Mouse (Mus musculus) right cerebral cortex, postnatal 4 days (tissue): ENCODE measurements around the gene Rnf145.
A peak's percentile ranks its signal among the peaks of the same experiment; 100 is the strongest.

ENCODE experiments used
- DNase-seq: peaks from one replicate; pipeline ENCODE4 v3.0.0-alpha.2; 2022

Gene Rnf145

GRCm38 (mm10) chr11:44538101-44538500, 19.3 kb downstream of the Rnf145 start:
- no peak for DNase-seq

DNA sequence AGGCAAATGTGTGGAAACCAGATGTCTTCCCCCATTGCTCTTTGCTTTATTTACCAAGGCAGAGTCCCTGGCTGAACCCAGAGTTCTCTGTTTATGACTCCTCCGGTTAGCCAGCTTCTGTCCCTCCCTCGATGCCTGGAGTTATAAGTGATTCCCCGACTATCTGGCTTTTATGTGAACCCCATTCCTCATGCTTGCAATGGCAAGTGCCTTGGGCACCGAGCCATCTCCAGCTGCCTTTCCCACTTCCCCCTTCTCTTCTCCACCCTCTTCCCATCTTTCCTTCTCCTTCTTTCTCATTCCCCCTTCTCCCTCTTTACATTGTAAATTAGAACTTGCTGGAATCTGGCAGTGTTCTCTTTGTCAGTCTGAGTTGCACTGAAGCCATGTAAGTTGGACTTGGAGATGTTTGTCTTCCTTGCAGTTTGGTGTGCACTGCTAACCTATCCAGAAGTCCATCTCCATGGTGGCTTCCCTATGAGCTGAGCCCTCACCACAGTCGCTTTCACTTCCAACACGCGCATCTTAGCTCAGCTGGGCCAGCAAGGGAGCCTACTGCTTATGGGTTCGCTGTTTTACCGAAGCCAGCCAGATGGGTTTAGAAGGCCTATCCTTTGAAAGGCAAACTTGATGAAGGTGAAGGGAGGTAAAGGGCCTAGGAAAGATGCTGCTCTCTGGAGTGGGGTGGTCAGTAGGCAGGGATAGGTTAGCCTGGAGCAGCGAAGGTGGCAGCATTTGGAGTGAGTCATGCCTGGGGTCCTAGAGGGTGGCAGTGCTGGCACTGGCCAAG, 19.9 kb downstream of the Rnf145 start:
- no peak for DNase-seq

DNA sequence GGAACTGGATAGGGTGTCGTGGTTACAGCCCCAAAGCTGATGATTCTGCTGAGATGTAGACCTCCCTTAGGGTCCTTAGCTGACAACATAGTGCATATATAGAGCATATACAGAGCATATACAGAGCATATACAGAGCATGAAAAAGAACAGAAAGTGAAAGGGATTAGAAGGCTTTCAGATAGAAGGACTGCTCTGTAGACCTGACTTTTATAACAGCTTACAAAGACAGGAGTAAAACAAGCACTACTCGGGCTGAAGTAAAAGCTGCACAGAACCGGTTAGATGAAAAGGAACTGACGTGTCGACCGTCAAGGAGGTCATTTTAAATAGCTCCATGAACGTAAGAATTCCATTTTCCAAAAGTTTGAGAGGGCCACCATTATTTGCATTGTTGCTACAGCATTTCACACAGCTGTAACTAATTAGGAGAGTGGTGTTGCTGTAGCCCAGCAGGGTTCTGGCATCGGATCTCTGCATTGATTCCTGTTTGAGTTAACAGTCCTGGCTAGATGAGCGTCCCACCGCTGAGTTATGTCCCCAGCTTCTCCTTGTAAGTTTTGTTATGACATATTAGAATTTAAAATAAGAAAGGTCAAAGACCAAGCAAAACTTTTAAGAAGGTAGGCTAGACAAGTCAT, 20.6 kb downstream of the Rnf145 start:
- no peak for DNase-seq

DNA sequence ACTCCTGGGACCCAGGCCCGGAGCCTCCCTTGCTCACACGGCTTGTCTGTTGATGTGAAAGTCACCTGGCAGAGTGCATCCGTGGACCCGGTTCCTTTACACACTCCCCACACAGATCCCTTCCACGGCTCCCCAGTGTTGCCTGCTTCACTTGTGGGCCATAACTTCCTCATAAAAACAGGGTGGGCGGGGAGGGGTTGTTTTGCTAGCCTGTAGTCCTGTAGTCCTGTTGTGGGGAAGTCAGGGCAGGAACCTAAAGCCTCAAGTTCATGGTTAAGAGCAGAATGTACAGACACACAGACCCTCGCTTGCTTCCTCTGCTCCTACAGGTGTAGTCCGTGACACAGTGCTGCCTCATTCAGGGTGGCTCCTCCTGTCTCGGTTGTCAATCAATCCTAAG, 21.5 kb downstream of the Rnf145 start:
- DNase-seq, result no peak

DNA sequence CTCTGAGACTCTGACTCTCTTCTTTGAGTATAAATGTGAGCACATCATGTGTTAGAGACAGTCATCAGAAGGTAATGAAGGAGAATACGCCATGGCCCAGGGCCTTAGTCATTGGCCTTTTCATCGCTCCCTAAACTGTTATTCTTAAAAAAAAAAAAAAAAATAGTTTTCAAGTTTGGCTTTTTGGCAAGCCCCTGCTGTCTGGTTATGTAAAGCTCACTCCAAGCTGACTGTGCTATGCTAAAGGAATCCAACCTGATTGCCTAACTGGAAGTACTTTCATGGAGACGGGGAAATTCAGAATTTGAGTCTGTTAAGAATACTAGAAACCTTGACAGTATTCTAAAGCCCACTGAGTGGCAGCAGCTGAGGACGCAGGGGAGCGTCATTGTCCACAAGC, 22.5 kb downstream of the Rnf145 start:
- DNase-seq, result no peak

- no peak for DNase-seq
These were observed 23.0 kb downstream of the Rnf145 start for GRCm38 (mm10) chr11:44541813-44542212.

DNA sequence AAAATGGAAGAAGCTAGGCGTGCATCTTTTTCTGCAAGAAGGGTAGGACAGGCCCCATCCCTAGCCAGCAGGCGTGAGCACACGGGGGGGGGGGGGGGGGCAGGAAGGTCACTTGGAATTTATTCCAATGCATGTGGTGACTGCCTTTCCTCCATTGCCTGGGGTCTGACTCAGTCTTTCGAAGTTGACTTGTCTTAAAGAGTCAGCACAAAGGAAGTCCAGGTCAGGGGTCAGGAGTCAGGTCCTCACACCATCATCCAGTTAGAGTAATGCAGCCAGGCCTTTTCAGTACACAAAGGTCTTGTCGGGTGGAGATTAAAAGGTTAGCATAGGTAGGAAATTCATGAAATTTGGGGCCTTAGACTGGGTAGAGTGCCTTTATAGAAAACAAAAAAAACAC, 24.8 kb downstream of the Rnf145 start:
- DNase-seq, result no peak

- no peak for DNase-seq
These were observed 25.2 kb downstream of the Rnf145 start for GRCm38 (mm10) chr11:44543996-44544395.

DNA sequence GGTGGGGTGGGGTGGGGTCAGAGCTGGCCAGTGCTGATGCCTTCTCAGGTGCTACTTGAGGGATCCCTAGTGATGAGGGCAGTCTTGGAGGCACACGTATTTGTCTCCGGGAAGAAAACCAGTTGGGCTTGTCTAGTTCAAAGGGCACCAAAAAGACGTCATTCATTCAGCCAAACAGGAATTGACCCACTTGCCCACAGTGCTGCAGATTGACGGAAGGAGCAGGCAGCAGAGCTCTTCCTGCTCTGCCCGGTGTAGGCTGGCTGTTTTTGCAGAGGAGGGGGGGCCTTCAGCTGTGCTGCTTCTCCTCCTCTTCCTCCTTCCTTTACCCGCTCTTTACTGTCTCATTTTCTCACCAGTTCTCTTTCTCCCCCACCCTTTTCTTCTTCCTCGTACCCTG, 26.4 kb downstream of the Rnf145 start:
- DNase-seq, result no peak

GRCm38 (mm10) chr11:44546250-44546649, 27.5 kb downstream of the Rnf145 start:
- no peak for DNase-seq

- DNase-seq, result peak; percentile 23
These were observed 29.0 kb downstream of the Rnf145 start for GRCm38 (mm10) chr11:44547651-44548196.

GRCm38 (mm10) chr11:44548816-44549215, 30.1 kb downstream of the Rnf145 start:
- no peak for DNase-seq

- DNase-seq, result no peak
These were observed 30.9 kb downstream of the Rnf145 start for GRCm38 (mm10) chr11:44549511-44550278.

GRCm38 (mm10) chr11:44550996-44551395, 32.2 kb downstream of the Rnf145 start:
- no peak for DNase-seq

DNA sequence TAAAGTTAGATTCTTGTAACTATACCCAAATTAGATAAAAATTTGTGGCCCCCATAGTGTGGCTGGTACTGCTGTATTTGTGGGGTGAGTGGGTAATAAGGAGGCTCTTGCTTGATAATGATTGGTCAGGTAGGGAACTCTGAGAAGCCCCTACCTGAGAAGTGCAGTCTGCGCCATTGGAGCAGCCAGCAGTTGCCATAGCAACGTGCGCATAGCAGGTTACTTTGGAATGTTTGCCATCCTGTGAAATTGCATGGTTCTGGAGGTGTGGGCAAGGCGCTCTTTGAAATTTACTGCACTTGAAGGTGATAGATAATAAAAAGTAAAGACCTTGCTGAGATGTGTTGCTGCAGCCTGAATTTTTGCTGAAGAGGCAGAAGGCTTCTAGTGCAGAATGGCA, 35.6 kb downstream of the Rnf145 start:
- DNase-seq, result no peak

DNA sequence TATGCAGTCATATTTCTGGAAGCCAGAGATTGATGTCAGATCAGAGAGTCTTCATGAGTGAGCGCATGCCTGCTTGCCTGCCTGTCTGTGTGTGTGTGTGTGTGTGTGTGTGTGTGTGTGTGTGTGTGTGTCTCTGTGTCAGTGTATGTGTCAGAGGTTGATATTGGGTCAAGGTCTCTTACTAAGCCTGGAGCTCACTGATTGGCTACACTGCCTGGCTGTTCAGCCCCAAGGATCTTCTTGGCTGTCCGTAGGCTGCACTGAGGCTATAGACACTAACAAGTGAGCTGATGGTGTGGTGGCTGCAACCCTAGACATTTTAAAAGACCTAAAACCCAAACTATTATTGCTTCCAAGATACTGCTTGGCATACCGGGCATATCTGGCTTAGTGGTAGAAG, 39.8 kb downstream of the Rnf145 start:
- no peak for DNase-seq

DNA sequence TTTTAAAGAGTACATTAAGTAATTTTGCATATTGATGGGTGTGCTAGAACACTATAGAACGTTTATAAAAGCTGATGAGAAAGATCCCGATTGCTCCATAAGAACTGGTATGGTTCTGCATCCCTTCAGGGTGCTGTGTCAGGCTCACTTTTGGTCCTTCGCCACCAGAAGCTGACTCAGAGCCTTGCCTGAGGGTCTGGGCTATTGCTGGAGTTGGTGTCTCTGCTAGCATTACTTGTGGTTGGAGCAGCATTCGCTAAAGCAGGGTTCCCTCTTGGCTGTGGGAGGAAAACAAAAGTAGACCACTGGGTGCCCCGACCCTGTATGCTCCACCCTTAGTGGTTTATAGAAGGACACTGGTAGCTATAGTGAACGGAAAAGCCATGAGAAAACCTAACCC, 40.7 kb downstream of the Rnf145 start:
- DNase-seq, result no peak

DNA sequence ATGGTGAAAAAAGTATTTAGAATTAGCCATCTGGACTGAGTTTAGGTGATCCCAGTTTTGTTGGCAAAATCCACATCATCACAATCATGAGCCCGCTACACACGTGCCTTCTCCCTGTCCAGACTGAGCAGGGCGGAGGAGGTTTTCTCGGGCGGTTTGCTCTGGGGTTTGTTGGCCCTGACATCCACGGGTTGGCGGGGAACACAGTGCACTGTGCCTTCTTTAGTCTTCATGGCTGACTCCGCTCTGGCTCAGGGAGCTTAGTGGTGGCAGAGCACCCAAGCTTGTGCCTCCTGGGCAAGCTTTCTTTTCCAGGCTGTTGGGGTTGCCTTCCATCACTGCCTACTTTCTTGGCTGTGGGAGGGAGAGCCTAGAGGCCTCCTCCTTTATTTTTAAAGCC, 41.6 kb downstream of the Rnf145 start:
- DNase-seq, result no peak

DNA sequence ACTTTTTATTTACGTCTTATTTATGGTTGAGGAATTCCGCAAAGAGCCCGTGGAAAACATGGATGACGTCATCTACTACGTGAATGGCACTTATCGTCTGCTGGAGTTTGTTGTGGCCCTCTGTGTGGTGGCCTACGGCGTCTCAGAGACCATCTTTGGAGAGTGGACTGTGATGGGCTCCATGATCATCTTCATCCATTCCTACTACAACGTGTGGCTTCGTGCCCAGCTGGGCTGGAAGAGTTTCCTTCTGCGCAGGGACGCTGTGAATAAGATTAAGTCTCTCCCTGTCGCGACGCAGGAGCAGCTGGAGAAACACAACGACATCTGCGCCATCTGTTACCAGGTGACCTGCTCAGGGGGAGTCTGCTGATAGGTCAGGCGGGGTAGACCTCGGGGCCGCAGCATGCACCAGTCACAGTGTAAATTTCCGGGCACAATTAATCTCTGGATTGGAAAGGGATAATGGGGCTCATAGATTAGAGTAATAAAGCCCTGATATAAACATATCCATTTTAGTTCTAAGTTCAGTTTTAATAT, 42.8 kb downstream of the Rnf145 start:
- no peak for DNase-seq

DNA sequence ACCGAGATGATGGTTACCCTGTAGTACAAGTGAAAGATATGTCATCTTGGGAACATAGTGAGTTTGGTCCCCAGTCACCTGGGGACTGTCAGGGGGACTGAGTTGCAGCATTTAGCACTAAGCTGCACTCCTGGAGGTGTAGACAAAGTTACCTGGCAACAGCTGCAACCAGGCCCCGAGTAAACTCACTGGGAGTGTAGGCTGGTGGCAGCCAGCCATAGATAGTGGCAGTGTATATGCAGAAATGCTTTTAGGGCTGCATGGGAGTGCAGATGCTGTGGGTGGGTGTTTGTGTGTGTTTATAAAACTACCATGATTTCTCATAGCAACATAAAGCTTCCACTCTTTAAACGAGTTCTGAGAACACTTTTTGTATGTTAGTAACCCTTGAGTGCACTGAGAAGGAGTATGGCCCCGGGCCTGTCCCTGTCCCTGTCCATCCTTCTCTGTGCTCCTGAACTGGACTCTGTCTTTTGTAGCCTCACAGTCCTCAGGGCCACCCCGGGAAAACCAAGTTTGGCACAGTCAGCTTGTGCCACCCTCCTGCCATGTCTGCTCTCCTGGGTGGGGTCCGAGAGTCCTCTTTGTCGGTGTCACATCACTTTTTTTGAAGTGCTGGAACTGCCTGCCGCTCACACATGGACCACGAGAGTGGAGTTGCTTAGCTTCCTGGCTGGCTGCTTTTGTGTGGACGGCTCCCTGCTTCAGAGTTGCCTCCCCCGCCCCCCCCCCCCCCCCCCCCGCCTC, 43.8 kb downstream of the Rnf145 start:
- no peak for DNase-seq

DNA sequence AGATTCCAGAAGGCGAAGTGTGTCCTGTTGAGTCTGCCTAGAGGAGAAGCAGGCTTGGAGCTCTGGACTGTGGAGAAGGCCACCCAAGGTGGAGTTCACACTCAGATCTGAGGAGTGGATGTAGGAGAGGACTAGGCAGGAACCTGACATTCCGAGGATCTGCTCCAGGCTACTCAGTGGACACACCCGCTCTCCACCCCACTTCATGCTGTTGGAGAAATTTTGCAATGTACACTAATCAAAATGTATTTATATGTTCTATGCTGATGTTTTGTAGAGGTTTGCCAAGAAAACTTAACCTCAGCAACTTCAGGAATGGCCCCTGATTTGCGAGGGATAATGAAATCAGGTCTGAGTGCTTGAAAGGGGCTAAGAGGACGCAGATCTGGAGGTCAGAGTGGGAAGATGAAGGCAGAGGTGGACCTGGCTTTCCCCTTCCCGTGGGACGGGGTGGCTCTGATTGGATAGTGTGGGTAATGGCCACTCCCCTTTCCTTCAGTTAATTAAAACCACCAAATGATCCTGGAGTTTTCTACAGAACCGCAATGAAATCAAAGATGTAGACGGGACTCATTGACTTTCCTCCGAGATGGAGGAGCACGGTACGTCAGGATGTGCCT, 45.6 kb downstream of the Rnf145 start:
- no peak for DNase-seq

- DNase-seq, result no peak
These were observed 46.2 kb downstream of the Rnf145 start for GRCm38 (mm10) chr11:44564940-44565339.
